Mouse (Mus musculus): ENCODE results near the gene Mia2.

DNA sequence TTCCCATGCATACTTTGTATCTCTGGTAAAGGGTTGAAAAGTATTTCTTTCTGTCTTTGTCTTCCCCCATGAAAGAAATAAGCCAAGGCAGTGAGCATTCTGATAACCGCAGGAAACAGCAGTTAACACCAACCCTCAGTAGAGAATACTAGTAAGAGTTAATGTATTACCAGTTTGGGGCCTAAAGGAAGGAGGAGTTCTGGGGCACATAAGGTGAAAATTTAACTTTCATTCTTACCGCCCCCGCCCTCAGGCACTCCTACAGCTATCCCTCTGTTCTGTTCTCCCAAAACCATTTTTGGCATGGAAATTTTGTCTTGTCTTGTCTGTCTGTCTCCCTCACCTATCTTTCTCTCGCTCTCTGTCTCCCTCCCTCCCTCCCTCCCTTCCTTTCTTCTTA is 54.1 kb downstream of the Mia2 start:
- TF ChIP-seq POLR2A (IDR thresholded peaks at IDR 0.05; ENCODE audit: insufficient read depth, low read depth, low read length) = no peak
- no peak for TF ChIP-seq EP300 (IDR thresholded peaks at IDR 0.05; ENCODE audit: insufficient read depth, low read depth, low read length)
- TF ChIP-seq CTCF (IDR thresholded peaks at IDR 0.05) = no peak

All from heart, adult 2 months (tissue).